Mouse (Mus musculus) left cerebral cortex, postnatal 36 days (tissue): ENCODE results near the gene Acoxl. TPM values are rescaled to one million over a fixed set of nuclear protein-coding genes. Genes with fewer than 3 reads are reported as not detected.

Experiments
- DNase-seq, 2 experiments: peaks; one replicate each; pipeline ENCODE4 v3.0.0; 2021 to 2022; ENCODE audit warnings: low spot score in 2 of 2, mixed read lengths in 1 of 2
- intact Hi-C: fragments of 180-260 bp; cut with DNase I; formaldehyde crosslinking; loops from one replicate; pipeline ENCODE4 v1.15.1; 2025
- total RNA-seq, 2 experiments: library from RNA; stranded (reverse); gene quantifications; 2 replicates each; pipeline ENCODE4 v1.2.3; 2021

Gene Acoxl
- total RNA-seq, 2 experiments from 2014 or later = not detected

DNA sequence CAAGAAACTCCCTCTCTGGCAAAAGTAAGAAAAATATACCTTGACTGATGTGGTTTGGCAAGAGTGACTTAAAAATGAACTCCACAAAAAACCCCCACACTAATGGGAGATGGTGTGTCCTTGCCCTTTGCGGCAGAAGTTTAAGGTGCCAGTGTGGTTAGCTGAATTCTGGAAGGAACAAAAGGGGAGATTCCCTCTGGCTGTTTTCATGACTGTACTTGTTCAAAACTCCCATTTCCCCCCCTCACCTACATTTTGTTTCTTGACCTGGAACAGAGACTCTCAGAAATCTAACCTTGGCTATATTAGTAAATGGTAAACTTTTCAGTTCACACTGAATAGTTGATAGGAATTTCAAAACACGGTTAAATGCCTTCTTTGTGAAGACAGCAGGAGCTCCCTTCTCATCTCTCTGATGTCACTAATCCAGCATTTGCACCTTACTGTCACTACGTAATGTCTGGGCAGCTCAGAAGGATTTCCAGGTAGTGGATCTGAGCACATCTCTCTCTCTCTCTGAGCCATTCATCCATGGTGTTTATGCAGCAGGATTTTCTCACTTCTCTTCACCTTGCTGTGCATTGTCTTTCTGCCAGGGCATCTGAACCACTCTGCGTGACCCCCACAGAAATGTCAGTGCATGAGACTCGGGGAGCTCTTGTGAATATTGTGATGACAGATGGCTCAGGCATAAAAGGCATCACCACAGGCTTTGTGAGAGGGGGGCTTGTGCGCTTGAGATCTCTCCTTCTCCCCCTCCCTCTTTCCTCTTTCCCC lies 91.5 kb downstream of the Acoxl start:
- intact Hi-C loops = no loop called here
- DNase-seq = no peak

DNA sequence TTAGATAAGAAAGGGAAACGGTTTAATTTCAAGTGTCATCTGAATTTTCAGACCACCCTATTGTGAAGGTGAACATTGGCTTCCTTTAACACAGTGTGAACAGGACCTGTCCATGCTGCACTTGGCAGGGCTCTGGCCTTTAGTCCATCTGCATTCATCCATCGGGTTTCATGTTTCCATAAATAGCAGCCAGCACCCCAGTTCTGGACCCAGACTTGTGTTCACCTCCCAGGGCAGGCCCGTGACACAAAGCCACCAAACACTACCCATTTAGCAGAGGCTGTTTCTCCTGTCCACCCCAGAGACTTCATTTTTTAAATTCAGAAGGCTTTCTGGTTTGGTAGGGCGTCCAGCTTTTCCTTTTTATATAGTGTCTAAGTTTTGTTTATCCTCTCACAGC lies 92.9 kb downstream of the Acoxl start:
- intact Hi-C loops = no loop called here
- DNase-seq = no peak

DNA sequence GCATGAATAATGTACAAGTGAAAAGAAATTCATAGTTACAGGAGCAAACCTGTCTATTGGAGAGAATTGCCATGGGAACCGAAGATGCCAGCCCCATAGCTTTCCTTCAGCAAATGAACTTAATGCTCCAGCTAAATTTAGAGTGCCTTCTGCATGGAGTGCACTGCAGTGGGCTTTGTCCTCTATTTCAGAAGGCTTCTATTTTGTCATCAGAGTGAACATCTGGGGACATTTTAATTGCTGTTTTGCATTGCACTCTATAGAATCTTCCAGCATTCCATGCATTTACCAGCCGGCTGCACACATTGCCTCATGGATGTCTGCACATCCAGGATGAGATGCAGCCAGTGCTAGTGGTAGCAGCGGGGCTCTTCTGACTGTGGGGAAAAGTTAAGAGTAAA lies 94.9 kb downstream of the Acoxl start:
- intact Hi-C loops = no loop called here
- DNase-seq = peak in 1 of 2 experiments; percentile 25

DNA sequence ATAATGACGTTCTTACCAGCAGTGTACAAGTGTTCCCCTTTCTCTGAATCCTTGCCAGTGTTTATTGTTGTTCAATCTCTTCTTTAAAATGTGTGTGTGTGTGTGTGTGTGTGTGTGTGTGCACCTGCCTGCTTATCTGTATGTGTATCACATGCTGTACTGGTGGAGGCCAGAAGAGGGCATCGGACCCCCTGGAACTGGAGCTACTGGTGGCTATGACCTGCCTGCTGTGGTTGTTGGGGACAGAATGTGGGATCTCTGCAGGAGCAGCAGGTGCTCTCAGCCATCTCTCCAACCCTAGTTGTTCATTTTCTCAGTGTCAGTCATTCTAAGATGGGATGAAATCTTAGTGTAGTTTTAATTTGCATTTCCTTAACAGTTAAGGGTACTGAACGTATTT lies 98.4 kb downstream of the Acoxl start:
- DNase-seq = no peak
- intact Hi-C loops = no loop called here

DNA sequence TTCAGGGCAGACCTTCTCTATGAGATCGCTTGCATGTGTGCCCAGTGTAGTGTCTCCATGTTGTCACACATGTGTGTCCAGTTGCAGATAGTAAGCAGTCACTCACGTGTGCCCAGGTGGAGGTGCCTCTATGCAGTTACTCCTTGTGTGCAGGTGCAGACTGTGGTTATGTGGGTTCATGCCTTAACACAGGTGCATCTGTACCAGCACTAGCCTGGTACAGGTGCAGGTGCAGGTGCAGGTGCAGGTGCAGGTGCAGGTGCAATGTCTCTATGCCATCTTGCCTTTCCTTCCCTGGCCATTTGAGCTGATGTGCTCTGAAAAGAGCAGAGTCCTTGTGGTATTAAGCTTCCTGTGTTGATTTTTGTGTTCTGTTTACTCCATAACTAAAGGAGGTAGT lies 100.5 kb downstream of the Acoxl start:
- no peak for DNase-seq
- intact Hi-C loops = no loop called here

DNA sequence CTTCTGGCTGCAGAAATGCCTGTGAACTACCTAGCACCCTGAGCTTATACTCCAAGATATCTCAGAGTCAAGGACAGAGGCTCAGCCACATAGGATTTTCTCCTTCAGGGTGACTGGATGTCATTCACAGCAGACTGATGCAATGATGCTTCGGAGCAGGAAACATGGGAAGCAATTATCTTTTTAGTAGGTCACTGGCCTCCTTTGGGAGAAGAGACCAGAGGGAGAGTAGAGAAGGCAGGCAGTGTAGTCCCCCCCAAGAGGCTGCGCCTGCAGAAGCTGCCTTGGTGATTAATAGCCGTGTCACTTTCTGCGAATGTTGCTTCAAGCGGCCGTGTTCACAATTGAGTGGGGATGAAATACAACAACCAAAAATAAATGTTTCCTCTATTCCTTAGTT lies 121.9 kb downstream of the Acoxl start:
- peak; percentile 12 for DNase-seq
- intact Hi-C loops = no loop called here

DNA sequence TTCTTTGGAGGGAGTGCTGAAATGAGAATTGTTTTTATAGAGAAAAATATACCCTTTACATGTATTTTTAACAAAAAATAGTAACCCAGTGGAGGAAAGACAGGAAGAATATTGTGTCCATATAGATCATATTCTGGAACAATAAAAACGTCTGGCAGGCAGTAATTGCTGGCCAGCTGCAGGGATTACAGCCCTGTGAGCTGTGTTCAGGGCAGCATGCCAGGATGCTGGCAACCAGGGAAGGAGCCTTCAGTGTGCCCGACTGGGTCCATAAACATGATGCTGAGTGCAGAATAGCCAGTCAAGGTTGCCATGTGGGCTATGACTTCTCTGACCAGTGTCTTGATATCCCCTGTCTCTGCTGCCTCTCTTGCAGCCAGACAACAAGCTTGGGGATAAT lies 122.5 kb downstream of the Acoxl start:
- intact Hi-C loops = no loop called here

DNA sequence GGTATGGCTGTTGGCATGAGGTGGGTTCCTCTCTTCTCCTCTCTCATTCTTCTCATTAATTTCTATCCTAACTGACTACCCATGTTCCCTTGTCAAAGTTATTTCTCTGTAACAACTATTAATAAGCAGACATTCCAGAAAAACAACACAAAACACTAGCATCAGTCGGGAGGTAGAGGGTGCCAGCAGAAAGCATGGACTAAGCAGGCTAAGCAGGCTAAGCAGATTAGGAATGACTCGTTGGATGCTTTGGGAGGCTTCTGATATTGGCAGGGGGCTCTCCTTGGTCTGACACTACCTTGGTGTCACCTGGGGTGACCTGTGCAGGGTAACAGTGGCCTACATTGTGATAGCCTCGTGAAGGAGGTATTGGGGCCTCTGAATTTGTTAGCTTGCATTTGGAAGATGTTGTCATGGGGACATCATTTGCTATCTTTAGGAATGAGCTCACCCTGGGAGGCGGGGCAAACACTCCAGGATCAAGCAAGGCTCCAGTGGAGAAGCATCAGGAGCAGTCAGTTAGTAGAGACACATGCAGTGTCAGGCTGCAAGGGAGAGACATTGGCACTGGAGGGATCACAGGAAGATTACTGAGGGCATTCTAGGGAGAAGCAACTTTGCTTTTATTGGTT lies 123.2 kb downstream of the Acoxl start:
- intact Hi-C loops = no loop called here

More for the DNA sequence above, 122.5 kb downstream of the Acoxl start:
- DNase-seq = peak; percentile 19 to 22

DNA sequence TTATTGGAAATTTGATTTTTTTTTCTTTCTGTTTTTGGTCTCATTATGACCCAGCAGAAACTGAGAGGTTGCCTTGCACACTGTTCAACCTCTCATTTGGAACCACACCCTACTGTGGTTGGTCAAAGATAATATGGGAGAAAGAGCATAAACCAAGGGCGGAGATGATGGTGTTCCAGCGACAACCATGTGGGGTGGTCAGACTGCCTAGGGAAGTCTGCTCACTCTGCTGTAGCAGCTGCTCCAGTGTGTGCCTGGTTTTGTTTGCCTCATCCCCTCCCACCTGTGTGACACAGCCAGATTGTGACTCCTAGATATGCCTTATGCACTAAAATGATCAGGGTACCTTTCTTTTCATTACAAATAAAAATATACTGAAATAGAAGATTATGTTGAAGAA lies 130.3 kb downstream of the Acoxl start:
- no peak for DNase-seq
- intact Hi-C loops = no loop called here

More for the DNA sequence above, 123.2 kb downstream of the Acoxl start:
- peak; percentile 33 to 41 for DNase-seq

DNA sequence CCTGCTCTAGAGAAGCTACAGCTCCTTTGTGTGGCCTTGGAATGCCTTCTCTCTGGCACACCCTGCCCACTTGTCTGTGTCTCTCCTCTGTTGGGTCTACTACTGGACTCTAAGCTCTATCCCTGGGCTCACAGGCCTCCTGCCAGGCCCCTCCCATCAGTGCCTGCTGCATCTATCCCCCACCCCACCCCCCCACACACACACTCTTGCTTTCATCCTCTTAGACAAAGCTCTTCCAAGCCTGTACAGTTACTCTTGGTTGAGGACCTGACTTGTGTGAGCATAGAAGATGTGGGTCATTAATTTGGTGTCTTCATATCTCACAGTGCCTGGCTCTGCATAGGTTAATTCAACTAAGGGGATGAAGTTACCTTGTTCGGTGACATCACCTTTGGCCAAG lies 137.6 kb downstream of the Acoxl start:
- intact Hi-C loops = no loop called here
- no peak for DNase-seq

DNA sequence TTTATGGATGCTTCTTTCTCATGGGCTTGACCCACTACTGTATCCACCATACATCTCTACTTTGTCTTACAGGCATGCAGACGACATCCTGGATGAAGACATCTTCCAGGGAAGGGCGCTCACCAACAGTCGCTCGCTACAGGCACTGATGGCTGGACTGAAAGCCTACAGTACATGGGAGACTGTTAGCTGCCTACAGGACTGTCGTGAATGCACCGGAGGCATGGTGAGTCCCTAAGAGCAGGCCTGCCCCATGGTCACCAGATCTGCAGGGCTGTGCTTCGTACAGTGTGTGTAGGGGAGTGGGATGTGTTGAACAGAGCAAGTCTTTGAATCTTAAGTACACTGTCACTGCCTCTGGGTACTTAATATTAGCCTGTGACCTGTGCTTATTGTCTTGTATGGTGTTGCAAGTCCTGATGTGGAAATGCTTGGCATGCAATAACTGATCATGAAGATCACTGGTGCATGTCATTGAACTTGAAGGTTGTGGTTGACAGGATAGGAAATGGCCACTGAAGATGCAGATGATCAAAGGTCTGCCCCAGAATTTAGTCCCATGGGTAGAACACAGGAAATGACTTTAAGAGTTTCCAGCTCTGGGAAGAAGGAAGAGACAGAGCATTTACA lies 140.0 kb downstream of the Acoxl start:
- intact Hi-C loops = no loop called here

DNA sequence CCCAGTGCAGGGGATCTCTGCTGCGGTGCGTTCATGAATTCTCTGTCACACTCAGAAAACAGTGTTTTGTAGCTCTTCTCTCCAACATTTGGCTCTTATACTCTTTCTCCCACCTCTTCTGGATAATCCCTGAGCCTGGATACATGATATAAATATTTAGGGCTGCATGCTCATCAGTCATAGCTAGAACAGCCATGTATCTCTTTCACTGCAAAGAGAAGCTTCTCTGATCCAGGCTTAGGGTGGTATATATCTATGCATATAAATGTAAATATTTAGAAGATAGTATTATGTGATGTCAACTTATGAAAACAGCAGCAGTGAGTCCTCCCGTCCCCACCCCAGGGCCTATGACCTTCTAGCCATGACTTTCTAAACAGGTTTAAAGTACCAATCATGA lies 143.9 kb downstream of the Acoxl start:
- intact Hi-C loops = no loop called here
- no peak for DNase-seq

More for the DNA sequence above, 140.0 kb downstream of the Acoxl start:
- DNase-seq = no peak

DNA sequence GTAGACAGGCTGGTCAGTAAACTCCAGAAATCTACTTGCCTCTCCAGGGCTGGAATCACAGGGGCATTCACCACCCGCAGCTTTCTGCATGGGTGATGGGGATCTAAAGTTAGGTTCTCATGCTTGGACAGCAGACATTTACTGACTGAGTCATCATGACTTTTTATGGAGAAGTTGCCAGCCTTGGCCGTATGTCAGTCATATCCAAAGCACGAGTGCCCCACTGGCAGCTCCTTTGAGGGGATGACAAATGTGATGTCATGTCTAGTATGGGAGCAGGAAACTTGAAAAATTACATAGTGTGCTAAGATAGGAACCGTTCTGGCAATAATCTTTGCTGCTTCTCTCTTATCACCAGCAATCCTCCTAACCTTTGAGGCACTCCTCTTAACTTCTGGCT lies 144.6 kb downstream of the Acoxl start:
- DNase-seq = no peak
- intact Hi-C loops = no loop called here

DNA sequence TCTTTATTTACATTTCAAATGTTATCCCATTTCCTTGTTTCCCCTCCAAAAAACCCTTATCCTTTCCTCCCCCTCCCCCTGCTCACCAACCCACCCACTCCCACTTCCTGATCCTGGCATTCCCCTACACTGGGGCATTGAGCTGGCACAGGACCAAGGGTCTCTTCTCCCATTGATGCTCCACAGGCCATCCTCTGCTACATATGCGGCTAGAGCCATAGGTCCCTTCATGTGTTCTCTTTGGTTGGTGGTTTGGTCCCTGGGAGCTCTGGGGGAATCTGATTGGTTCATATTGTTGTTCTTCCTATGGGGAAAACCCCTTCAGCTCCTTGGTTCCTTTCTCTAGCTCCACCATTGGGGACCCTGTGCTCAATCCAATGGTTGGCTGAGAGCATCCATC lies 145.3 kb downstream of the Acoxl start:
- no peak for DNase-seq
- intact Hi-C loops = no loop called here

DNA sequence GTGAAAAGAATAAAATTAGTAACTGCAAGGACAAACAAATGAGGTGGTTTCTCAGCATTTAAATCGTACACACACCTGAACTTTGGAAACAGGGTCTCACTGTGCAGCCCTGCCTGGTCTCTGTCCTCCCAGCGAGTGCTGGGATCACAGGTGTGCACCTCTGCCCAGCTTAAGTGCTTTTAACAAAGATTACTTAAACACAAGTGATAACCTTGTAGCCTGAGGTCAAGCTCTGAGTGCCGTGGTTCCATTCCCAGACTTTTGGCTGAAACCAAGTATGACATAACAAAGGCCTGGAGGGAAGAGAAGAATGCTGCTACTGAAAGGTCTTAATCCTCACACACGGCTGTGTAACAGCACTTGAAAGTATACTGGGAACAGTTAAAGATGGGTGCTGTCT lies 149.0 kb downstream of the Acoxl start:
- intact Hi-C loops = no loop called here
- DNase-seq = no peak

DNA sequence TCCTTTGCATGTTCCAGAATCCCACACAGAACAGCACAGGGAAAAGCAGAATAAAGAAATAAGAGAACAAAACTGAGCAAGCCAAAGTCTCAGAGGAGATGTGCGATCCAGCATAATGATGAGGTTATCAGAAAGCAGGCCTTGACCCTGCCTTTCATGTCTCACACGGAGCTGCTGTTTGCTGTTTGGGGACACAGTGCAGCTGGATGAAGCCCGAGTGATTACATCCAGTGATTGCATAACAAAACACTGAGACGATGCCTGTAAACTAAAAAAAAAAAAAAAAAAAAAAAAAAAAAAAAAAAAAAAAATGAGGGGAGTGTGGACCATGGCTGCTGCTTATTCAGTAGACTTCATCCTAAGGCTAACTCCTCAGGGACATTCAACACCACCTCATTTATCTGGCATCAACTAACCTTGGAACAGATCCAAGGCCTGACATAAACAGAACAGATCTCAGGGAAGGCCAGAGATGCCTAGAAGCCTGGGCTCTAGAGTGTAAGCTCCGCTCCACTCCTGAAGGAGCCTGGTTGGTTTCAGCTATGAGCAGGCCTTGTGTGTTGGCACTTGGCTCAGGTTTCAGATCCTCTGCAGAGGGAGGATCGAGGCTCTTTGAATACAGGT lies 152.3 kb downstream of the Acoxl start:
- intact Hi-C loops = no loop called here
- no peak for DNase-seq

DNA sequence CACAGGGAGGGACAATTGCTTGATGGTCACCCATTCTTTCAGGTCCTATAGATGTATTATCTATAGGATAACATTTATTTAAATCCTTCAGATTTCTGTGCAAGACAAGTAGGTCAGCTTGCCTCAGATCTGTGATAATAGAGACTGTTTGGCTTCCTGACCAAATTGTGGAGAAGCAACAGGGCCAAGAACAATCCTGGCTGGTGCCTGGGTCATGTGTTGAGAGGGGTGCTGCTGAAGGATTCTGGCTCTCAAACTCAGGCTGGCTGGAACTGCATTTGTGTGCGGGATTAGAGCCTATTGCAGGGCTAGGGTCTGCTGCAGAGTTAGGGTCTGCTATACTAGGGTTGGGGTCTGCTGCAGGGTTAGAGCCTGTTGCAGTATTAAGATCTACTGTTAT lies 153.0 kb downstream of the Acoxl start:
- DNase-seq = no peak
- intact Hi-C loops = no loop called here

DNA sequence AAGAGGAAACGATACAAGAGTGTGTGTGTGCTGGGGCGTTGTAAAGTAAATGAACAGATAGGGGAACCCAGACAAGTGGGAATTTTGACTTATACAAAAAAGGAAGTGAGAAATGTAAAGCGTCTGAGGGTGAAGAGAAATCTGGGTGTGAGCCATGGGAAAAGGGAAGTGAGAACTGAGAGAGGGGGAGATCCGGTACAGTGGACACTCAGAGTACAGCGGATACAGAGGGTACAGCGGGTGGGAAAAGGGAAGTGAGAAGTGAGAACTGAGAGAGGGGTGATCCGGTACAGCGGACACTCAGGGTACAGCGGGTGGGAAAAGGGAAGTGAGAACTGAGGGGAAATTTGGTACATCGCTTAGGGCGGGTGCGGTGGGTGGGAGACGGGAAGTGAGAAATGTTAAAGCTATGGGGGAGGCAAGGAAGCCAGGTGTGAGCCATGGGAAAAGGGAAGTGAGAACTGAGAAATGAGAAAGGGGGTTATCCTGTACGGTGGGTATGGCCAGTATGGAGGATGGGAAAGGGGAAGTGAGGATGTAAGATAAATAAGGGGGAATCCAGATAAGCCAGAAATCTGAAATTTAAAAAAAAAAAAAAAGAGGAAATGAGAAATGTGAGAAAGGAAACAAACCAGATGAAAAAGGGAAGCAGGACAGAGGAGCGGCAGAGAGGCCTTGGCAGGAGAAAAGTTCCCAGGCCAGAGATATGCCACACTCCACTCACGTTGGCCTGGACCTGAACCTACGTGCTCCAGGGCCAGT lies 170.2 kb downstream of the Acoxl start:
- no peak for DNase-seq
- intact Hi-C loops = no loop called here

DNA sequence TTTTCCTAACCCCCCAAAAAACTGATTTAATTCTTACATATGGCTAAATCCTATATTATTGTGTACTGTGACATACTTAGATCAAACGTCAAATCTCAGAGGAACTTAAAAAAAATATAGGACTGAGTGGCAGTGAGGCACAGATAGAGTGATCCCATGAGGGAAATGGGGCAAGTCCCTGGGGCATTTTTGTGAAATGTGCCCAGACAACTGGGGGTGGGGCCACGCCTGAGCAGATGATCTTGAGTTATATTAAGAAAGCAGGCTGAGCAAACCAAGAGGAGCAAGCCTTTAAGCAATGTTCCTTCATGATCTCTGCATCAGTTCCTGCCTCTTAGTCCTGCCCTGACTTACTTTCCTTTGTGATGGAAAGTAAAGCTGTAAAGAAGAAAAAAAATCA lies 175.9 kb downstream of the Acoxl start:
- intact Hi-C loops = no loop called here
- no peak for DNase-seq

DNA sequence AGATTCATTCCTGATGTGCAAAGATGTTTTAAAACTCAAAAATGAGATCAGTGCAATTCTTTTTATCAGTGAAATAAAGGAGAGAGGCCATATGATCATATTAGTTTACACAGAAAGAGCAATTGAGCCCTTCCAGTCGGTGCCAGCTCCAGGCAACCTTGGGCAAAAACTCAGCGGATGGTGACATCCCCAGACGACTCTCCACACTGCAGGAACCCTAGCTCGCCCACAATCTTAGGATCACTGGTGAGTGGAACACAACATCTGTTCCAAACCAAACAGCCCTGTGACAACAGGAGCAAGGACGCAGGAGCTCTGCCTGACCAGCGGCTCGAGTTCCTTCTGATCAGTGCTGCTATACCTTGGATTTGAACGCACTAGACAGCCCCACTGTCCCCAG lies 176.9 kb downstream of the Acoxl start:
- intact Hi-C loops = no loop called here
- no peak for DNase-seq
